Mouse (Mus musculus) ES-E14 (cell line): ENCODE data around the gene Rnf180. TPM values are rescaled to one million over a fixed set of nuclear protein-coding genes. Genes with fewer than 3 reads are reported as not detected.
"Not testable (repeated sequence)": the region's sequence is repeated elsewhere in the genome, so short reads cannot be mapped to it uniquely, and the experiment has no call there.

Experiments
- DNase-seq: peaks from one replicate; pipeline ENCODE4 v3.0.0-alpha.2; 2013; ENCODE audit warnings: low read depth, low spot score
- H3K27ac ChIP-seq: 2 replicates; pipeline ENCODE4 v1.5.1; 2012; ENCODE audit warnings: low read depth, mild to moderate bottlenecking, low read length, moderate library complexity, mixed read lengths; ENCODE audit not compliant: poor library complexity, insufficient read depth, severe bottlenecking
- H3K36me3 ChIP-seq: 2 replicates; pipeline ENCODE4 v1.6.1; 2012; ENCODE audit warnings: mild to moderate bottlenecking, low read length, moderate library complexity, mixed read lengths; ENCODE audit not compliant: control insufficient read depth, poor library complexity, insufficient read depth, severe bottlenecking
- H3K4me1 ChIP-seq, 2 experiments: fragments of 150-350 bp in 1 of 2; sonication (generic) in 1 of 2; 2 replicates each; pipeline ENCODE4 v1.6.1; 2012; ENCODE audit warnings: low read length in 2 of 2, mild to moderate bottlenecking in 1 of 2, mixed read lengths in 1 of 2; ENCODE audit not compliant: control insufficient read depth in 2 of 2, insufficient read depth in 2 of 2, poor library complexity in 1 of 2
- H3K4me3 ChIP-seq, 2 experiments: fragments of 150-350 bp in 1 of 2; sonication (generic) in 1 of 2; 2 replicates each; pipeline ENCODE4 v1.5.1; 2012; ENCODE audit warnings: low read length in 2 of 2, low read depth in 1 of 2, mild to moderate bottlenecking in 1 of 2, mixed read lengths in 1 of 2; ENCODE audit not compliant: insufficient read depth in 1 of 2, poor library complexity in 1 of 2, severe bottlenecking in 1 of 2
- H3K9ac ChIP-seq: 2 replicates; pipeline ENCODE4 v1.6.1; 2012; ENCODE audit warnings: low read depth, mild to moderate bottlenecking, low read length, mixed read lengths; ENCODE audit not compliant: poor library complexity, insufficient read depth, severe bottlenecking
- H3K9me3 ChIP-seq: fragments of 150-350 bp; sonication (generic); 2 replicates; pipeline ENCODE4 v1.6.1; 2012; ENCODE audit warnings: low read depth, mild to moderate bottlenecking, low read length; ENCODE audit not compliant: control insufficient read depth, insufficient read depth
- CHD2 ChIP-seq: IDR thresholded peaks from 2 replicates; pipeline ENCODE4 v1.6.1; 2014; ENCODE audit warnings: mild to moderate bottlenecking, low read depth, low read length, inconsistent platforms
- HCFC1 ChIP-seq: IDR thresholded peaks from 2 replicates; pipeline ENCODE4 v1.6.1; 2012; ENCODE audit warnings: low read length, inconsistent platforms, borderline replicate concordance; ENCODE audit not compliant: insufficient read depth
- MAFK ChIP-seq: IDR thresholded peaks from 2 replicates; pipeline ENCODE4 v1.6.1; 2014; ENCODE audit warnings: mild to moderate bottlenecking, low read depth, low read length, inconsistent platforms; ENCODE audit not compliant: insufficient read depth
- ZC3H11A ChIP-seq: IDR thresholded peaks from 2 replicates; pipeline ENCODE4 v1.6.1; 2012; ENCODE audit warnings: low read depth, mild to moderate bottlenecking, inconsistent platforms, low read length, borderline replicate concordance
- ZNF384 ChIP-seq: IDR thresholded peaks from 2 replicates; pipeline ENCODE4 v1.6.1; 2012; ENCODE audit warnings: low read depth, low read length, inconsistent platforms
- in situ Hi-C, 2 experiments: fragments of 600-800 bp; cut with MboI; formaldehyde crosslinking; loops; one replicate each; pipeline ENCODE4 v1.15.1; 2025; ENCODE audit warnings: low sequenced_read_pairs in 2 of 2, inconsistent platforms in 1 of 2; ENCODE audit not compliant: unreplicated experiment in 2 of 2
- total RNA-seq: library from RNA; depleted of rRNA; stranded (reverse); fragments of 300-350 nt; gene quantifications from 2 replicates; pipeline ENCODE4 v1.2.3, GENCODE M21; 2012

The Rnf180 gene
- total RNA-seq, 1 experiment, result 0.76 TPM

DNA sequence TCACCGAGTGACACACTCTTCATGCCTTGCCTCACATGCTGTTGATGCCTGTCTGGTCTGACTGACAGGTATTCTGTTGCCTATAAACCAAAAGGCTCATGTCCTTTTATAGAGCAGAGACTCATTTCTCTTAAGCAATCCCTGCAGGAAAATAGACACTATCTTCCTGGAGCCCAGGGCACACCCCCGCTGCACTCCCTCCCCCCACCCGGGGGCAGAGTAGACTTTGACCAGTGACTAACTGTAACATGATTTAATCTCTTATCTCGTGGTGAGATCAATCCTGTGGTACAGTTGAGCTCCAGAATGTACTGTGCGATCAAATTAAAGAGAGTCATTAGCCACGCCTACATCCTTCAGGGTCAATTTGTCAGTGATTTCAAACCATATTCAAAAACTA, 18.1 kb upstream of the Rnf180 start:
- in situ Hi-C loops, result no loop called here
- H3K36me3 ChIP-seq, result no peaks in the 10 kb centered on the region
- TF ChIP-seq HCFC1 (no peak), ZC3H11A (no peak), MAFK (no peak), ZNF384 (no peak), CHD2 (no peak)
- H3K27ac ChIP-seq, result no peak overlapping the region
- no peak for DNase-seq
- no peak overlapping the region for H3K9ac ChIP-seq
- H3K4me1 ChIP-seq, result no peaks in the 10 kb centered on the region
- no peak overlapping the region for H3K4me3 ChIP-seq
- H3K9me3 ChIP-seq, result no peaks in the 10 kb centered on the region

DNA sequence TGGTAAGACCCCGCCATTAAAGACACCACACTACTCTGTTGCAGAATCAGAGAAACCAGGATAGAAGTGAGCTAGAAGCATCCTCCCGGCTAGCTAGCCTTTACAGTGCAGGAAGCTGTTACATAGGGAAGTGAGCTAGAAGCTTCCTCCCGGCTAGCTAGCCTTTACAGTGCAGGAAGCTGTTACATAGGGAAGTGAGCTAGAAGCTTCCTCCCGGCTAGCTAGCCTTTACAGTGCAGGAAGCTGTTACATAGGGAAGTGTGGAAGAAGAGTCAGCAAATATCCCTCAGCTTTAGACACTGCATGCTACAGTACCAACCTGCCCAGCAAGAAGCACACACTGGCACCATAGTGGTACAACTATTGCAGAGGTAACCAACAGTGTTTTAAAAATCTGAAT, 15.9 kb upstream of the Rnf180 start:
- DNase-seq, H3K9ac ChIP-seq, in situ Hi-C loops, H3K4me3 ChIP-seq, H3K36me3 ChIP-seq, H3K9me3 ChIP-seq, H3K4me1 ChIP-seq, H3K27ac ChIP-seq: not testable (repeated sequence)

DNA sequence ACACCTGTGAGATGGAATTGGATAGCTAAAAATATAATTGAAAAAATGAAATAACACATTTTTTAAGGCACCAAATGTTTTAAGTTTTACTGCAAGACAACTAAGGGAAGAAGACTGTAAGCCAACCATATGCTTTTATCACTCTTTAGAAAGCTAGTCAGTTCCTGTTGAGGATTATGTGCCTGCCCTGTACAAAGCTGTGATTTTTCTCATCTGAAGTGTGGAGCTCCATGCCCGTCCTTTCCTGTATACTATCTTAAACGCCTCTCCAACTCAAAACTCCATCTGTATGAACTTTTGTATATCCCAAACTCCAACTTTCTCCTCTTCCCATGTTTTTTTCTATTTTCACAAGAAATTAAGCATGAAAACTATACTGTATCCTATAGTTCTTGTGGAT, 10.9 kb upstream of the Rnf180 start:
- no peak overlapping the region for H3K9ac ChIP-seq
- TF ChIP-seq HCFC1 (no peak), ZC3H11A (no peak)
- DNase-seq, result no peak
- no peak overlapping the region for H3K27ac ChIP-seq
- in situ Hi-C loops, result no loop called here
- H3K4me1 ChIP-seq, result no peaks in the 10 kb centered on the region
- H3K4me3 ChIP-seq, result no peak overlapping the region
- H3K36me3 ChIP-seq, result no peaks in the 10 kb centered on the region
- H3K9me3 ChIP-seq, result no peaks in the 10 kb centered on the region

DNA sequence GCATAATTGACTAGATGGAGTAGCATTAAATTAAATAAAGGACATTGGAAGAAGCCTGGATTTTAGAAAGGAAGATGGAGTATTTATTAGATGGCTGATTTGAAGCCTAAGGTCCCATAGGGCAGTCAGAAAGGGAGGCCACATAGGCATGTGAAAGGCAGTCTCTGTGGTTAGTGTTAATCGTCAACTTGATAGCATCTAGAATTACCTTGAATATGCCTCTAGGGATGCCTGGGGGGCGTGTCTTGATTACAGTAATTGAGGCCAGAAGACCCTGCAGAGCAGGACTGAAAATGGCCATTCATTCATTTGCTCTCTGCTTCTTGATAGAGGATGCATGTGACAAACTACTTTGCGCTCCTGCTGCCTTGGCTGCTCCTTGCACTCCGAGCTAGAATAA, 9.4 kb upstream of the Rnf180 start:
- DNase-seq, result no peak
- in situ Hi-C loops, result no loop called here
- no peak overlapping the region for H3K4me3 ChIP-seq
- H3K36me3 ChIP-seq, result no peaks in the 10 kb centered on the region
- H3K9ac ChIP-seq, result no peak overlapping the region
- no peak overlapping the region for H3K27ac ChIP-seq
- no peak for TF ChIP-seq CHD2
- H3K9me3 ChIP-seq, result no peaks in the 10 kb centered on the region
- no peaks in the 10 kb centered on the region for H3K4me1 ChIP-seq

DNA sequence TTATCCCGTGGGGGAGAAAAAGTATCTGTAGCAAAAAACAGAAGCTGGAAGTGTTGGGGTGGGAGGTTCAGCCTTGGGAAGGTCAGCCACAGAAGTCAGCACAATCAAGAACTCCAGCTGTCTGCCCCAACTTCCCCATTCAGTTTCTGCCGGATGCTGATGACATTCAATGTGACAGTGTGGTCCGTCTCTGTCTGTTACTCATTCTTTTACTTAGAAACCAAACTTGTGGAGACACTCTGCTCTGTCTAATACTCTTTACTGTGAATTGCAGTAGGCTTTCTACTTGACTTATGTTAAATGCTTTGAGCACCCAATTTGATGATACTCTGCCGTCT, 5.4 kb upstream of the Rnf180 start:
- H3K27ac ChIP-seq, result no peak overlapping the region
- in situ Hi-C loops, result no loop called here
- no peak overlapping the region for H3K9ac ChIP-seq
- no peaks in the 10 kb centered on the region for H3K9me3 ChIP-seq
- TF ChIP-seq HCFC1 (no peak), ZC3H11A (no peak), MAFK (no peak), CHD2 (no peak), ZNF384 (no peak)
- no peaks in the 10 kb centered on the region for H3K4me1 ChIP-seq
- no peaks in the 10 kb centered on the region for H3K36me3 ChIP-seq
- no peak overlapping the region for H3K4me3 ChIP-seq
- DNase-seq, result no peak
